Mouse (Mus musculus) hindbrain, embryonic 12.5 days (tissue): Measurements from ENCODE around the gene 4933406M09Rik. TPM values are rescaled to one million over a fixed set of nuclear protein-coding genes. Genes with fewer than 3 reads are reported as not detected.

Experiments used
- ATAC-seq: fragments of 200-750 bp; cut with Nextera tagmentation; 2 replicates; pipeline ENCODE4 v1.8.0; 2017; ENCODE audit warnings: moderate TSS enrichment; ENCODE audit not compliant: low FRiP score
- H3K27ac ChIP-seq: fragments of 300-500 bp; sonication (generic); 2 replicates; pipeline ENCODE4 v1.5.1; 2016; ENCODE audit warnings: mild to moderate bottlenecking
- H3K27me3 ChIP-seq: fragments of 300-500 bp; sonication (generic); 2 replicates; pipeline ENCODE4 v1.6.1; 2016; ENCODE audit warnings: mild to moderate bottlenecking
- H3K36me3 ChIP-seq: fragments of 300-500 bp; sonication (generic); 2 replicates; pipeline ENCODE4 v1.6.1; 2016; ENCODE audit warnings: mild to moderate bottlenecking
- H3K4me1 ChIP-seq: fragments of 300-500 bp; sonication (generic); 2 replicates; pipeline ENCODE4 v1.6.1; 2016
- H3K4me2 ChIP-seq: fragments of 300-500 bp; sonication (generic); replicated peaks from 2 replicates; pipeline ENCODE4 v1.6.1; 2016; ENCODE audit warnings: mild to moderate bottlenecking
- H3K4me3 ChIP-seq: fragments of 300-500 bp; sonication (generic); 2 replicates; pipeline ENCODE4 v1.5.1; 2016; ENCODE audit warnings: mild to moderate bottlenecking
- H3K9ac ChIP-seq: fragments of 300-500 bp; sonication (generic); 2 replicates; pipeline ENCODE4 v1.6.1; 2016; ENCODE audit warnings: mild to moderate bottlenecking, moderate library complexity
- H3K9me3 ChIP-seq: fragments of 300-500 bp; sonication (generic); replicated peaks from 2 replicates; pipeline ENCODE4 v1.6.1; 2016; ENCODE audit warnings: mild to moderate bottlenecking
- WGBS: fragments of 180-500 bp; shearing (Covaris S2); methylation state at CpG from one replicate; pipeline ENCODE4 v1.1.7; 2016; 5-methylcytosine and 5-hydroxymethylcytosine counted together
- polyA plus RNA-seq: library from polyadenylated mRNA; unstranded; fragments of >200 nt; fragmentation: Nextera tagmentation; extraction: Ambion mirVana; gene quantifications from 2 replicates; pipeline ENCODE4 v1.2.1, GENCODE M21; 2016

The 4933406M09Rik gene
- not detected in 2 replicates for polyA plus RNA-seq

GRCm38 (mm10) chr1:134385666-134386065 is at the start of gene 4933406M09Rik:
Gene 4933406M09Rik (plus strand): TSS chr1:134385940.
- 89% methylated on average over 1 of the region's 1 CpGs for WGBS
- 0 out of 2 replicates have a peak, but pooled peaks cover 6% of the 10 kb centered on the region for H3K9me3 ChIP-seq
- H3K4me3 ChIP-seq, result no peak within 1 kb of the TSS

GRCm38 (mm10) chr1:134336958-134337710 is 48.6 kb upstream of the 4933406M09Rik start:
- 89% methylated on average over 11 of the region's 11 CpGs for WGBS
- peaks cover 11% of the 10 kb centered on the region for H3K4me1 ChIP-seq
- H3K9me3 ChIP-seq, result no peaks in the 10 kb centered on the region

More at GRCm38 (mm10) chr1:134385666-134386065, at the start of gene 4933406M09Rik:
- Histone ChIP-seq H3K27ac (no peak within 1 kb of the TSS), H3K36me3 (no peaks in the 10 kb centered on the region), H3K9ac (no peak within 1 kb of the TSS), H3K4me1 (no peaks in the 10 kb centered on the region), H3K4me2 (no peak within 1 kb of the TSS), H3K27me3 (peaks cover 6% of the 10 kb centered on the region; the same call in 1 of the 2 replicates)
- no peak for ATAC-seq

GRCm38 (mm10) chr1:134339162-134339561 is 46.6 kb upstream of the 4933406M09Rik start:
- peaks cover 10% of the 10 kb centered on the region; the same call in 1 of the 2 replicates for H3K4me1 ChIP-seq
- no peak overlapping the region for H3K27ac ChIP-seq
- H3K9me3 ChIP-seq, result no peaks in the 10 kb centered on the region
- H3K36me3 ChIP-seq, result no peaks in the 10 kb centered on the region
- H3K27me3 ChIP-seq, result peaks cover 4% of the 10 kb centered on the region; the same call in 1 of the 2 replicates
- no peak for ATAC-seq
- H3K4me3 ChIP-seq, result no peak overlapping the region
- no peak overlapping the region for H3K4me2 ChIP-seq
- H3K9ac ChIP-seq, result no peak overlapping the region
- 92% methylated on average over 7 of the region's 7 CpGs for WGBS

More at GRCm38 (mm10) chr1:134336958-134337710, 48.6 kb upstream of the 4933406M09Rik start:
- H3K4me2 ChIP-seq, result no peak overlapping the region
- H3K36me3 ChIP-seq, result no peaks in the 10 kb centered on the region
- H3K27ac ChIP-seq, result no peak overlapping the region
- no peak for ATAC-seq
- H3K4me3 ChIP-seq, result no peak overlapping the region
- 0 out of 2 replicates have a peak, but pooled peaks cover 3% of the 10 kb centered on the region for H3K27me3 ChIP-seq
- no peak overlapping the region for H3K9ac ChIP-seq

- Histone ChIP-seq H3K36me3 (no peaks in the 10 kb centered on the region), H3K27me3 (peaks cover 4% of the 10 kb centered on the region; the same call in 1 of the 2 replicates), H3K9ac (no peak overlapping the region), H3K4me3 (no peak overlapping the region), H3K27ac (no peak overlapping the region), H3K4me2 (no peak overlapping the region), H3K4me1 (peaks cover 18% of the 10 kb centered on the region; the same call in 1 of the 2 replicates), H3K9me3 (no peaks in the 10 kb centered on the region)
- 94% methylated on average over 18 of the region's 18 CpGs for WGBS
- ATAC-seq, result no peak
Observed at GRCm38 (mm10) chr1:134339757-134340619, 45.8 kb upstream of the 4933406M09Rik start.

- no peak for ATAC-seq
- H3K9ac ChIP-seq, result no peak overlapping the region
- WGBS, result 83% methylated on average over 5 of the region's 5 CpGs
Observed at GRCm38 (mm10) chr1:134341641-134342277, 44.0 kb upstream of the 4933406M09Rik start.

GRCm38 (mm10) chr1:134342278-134342664 is 43.5 kb upstream of the 4933406M09Rik start:
- peaks cover 4% of the 10 kb centered on the region; the same call in 1 of the 2 replicates for H3K27me3 ChIP-seq
- no peaks in the 10 kb centered on the region for H3K9me3 ChIP-seq
- no peak overlapping the region for H3K4me3 ChIP-seq
- ATAC-seq, result no peak
- no peak overlapping the region for H3K4me2 ChIP-seq
- H3K9ac ChIP-seq, result no peak overlapping the region
- peaks cover 16% of the 10 kb centered on the region for H3K36me3 ChIP-seq
- peaks cover 14% of the 10 kb centered on the region; the same call in 1 of the 2 replicates for H3K4me1 ChIP-seq
- WGBS, result 66% methylated on average over 2 of the region's 2 CpGs
- no peak overlapping the region for H3K27ac ChIP-seq

More at GRCm38 (mm10) chr1:134341641-134342277, 44.0 kb upstream of the 4933406M09Rik start:
- no peak overlapping the region for H3K27ac ChIP-seq
- peaks cover 4% of the 10 kb centered on the region; the same call in 1 of the 2 replicates for H3K27me3 ChIP-seq
- H3K9me3 ChIP-seq, result no peaks in the 10 kb centered on the region
- H3K4me2 ChIP-seq, result no peak overlapping the region
- H3K4me1 ChIP-seq, result peaks cover 14% of the 10 kb centered on the region; the same call in 1 of the 2 replicates
- no peak overlapping the region for H3K4me3 ChIP-seq
- peaks cover 11% of the 10 kb centered on the region for H3K36me3 ChIP-seq

GRCm38 (mm10) chr1:134342781-134343310 is 42.9 kb upstream of the 4933406M09Rik start:
- peaks cover 14% of the 10 kb centered on the region; the same call in 1 of the 2 replicates for H3K4me1 ChIP-seq
- peaks cover 20% of the 10 kb centered on the region for H3K36me3 ChIP-seq
- no peak for ATAC-seq
- no peak overlapping the region for H3K4me2 ChIP-seq
- no peaks in the 10 kb centered on the region for H3K9me3 ChIP-seq
- no peak overlapping the region for H3K9ac ChIP-seq
- 78% methylated on average over 8 of the region's 8 CpGs for WGBS
- H3K4me3 ChIP-seq, result no peak overlapping the region
- H3K27me3 ChIP-seq, result peaks cover 4% of the 10 kb centered on the region; the same call in 1 of the 2 replicates
- H3K27ac ChIP-seq, result no peak overlapping the region

- ATAC-seq, result peak; percentile 4; the same call in 1 of the 2 replicates
- Histone ChIP-seq H3K27ac (no peak overlapping the region), H3K9me3 (no peaks in the 10 kb centered on the region), H3K4me2 (peak overlapping the region; percentile 83), H3K36me3 (peaks cover 23% of the 10 kb centered on the region), H3K4me1 (peaks cover 14% of the 10 kb centered on the region; the same call in 1 of the 2 replicates), H3K27me3 (peaks cover 4% of the 10 kb centered on the region; the same call in 1 of the 2 replicates), H3K9ac (peak overlapping the region; percentile 62; the same call in 1 of the 2 replicates), H3K4me3 (peak overlapping the region; percentile 41)
- 7% methylated on average over 2 of the region's 2 CpGs for WGBS
Observed at GRCm38 (mm10) chr1:134343567-134343966, 42.2 kb upstream of the 4933406M09Rik start.

- Histone ChIP-seq H3K4me2 (peak overlapping the region; percentile 83), H3K36me3 (peaks cover 23% of the 10 kb centered on the region), H3K4me3 (peak overlapping the region; percentile 41), H3K9ac (peak overlapping the region; percentile 62), H3K27me3 (peaks cover 4% of the 10 kb centered on the region; the same call in 1 of the 2 replicates), H3K27ac (peak overlapping the region; percentile 9; the same call in 1 of the 2 replicates), H3K4me1 (peaks cover 14% of the 10 kb centered on the region; the same call in 1 of the 2 replicates), H3K9me3 (no peaks in the 10 kb centered on the region)
- WGBS, result 1% methylated on average over 53 of the region's 54 CpGs
- ATAC-seq, result peak; percentile 94
Observed at GRCm38 (mm10) chr1:134344005-134344950, 41.5 kb upstream of the 4933406M09Rik start.

- Histone ChIP-seq H3K27ac (no peak overlapping the region), H3K9me3 (no peaks in the 10 kb centered on the region), H3K9ac (no peak overlapping the region), H3K4me3 (peak overlapping the region; percentile 41), H3K36me3 (peaks cover 31% of the 10 kb centered on the region), H3K27me3 (peaks cover 4% of the 10 kb centered on the region; the same call in 1 of the 2 replicates), H3K4me2 (peak overlapping the region; percentile 83), H3K4me1 (peaks cover 14% of the 10 kb centered on the region; the same call in 1 of the 2 replicates)
- ATAC-seq, result no peak
- WGBS, result 70% methylated on average over 4 of the region's 4 CpGs
Observed at GRCm38 (mm10) chr1:134345075-134345474, 40.7 kb upstream of the 4933406M09Rik start.
